Mouse (Mus musculus) heart, adult 2 months (tissue): ENCODE measurements around the gene St7l. TPM values are rescaled to one million over a fixed set of nuclear protein-coding genes. Genes with fewer than 3 reads are reported as not detected.

ENCODE experiments used
- DNase-seq, 2 experiments: peaks; one replicate each; pipeline ENCODE4 v3.0.0; 2021
- H3K27ac ChIP-seq: fragments of 200-600 bp; 2 replicates; pipeline ENCODE4 v1.8.1; 2022
- H3K27me3 ChIP-seq: fragments of 200-500 bp; 2 replicates; pipeline ENCODE4 v1.6.1; 2012; ENCODE audit warnings: mild to moderate bottlenecking, low read length, inconsistent platforms, mixed read lengths; ENCODE audit not compliant: control insufficient read depth, insufficient read depth
- H3K36me3 ChIP-seq: fragments of 200-500 bp; 2 replicates; pipeline ENCODE4 v1.6.1; 2012; ENCODE audit warnings: low read length, inconsistent platforms; ENCODE audit not compliant: control insufficient read depth, insufficient read depth
- H3K4me1 ChIP-seq: fragments of 200-500 bp; 2 replicates; pipeline ENCODE4 v1.6.1; 2011; ENCODE audit warnings: low read length; ENCODE audit not compliant: control insufficient read depth, insufficient read depth
- H3K4me3 ChIP-seq: fragments of 200-600 bp; 2 replicates; pipeline ENCODE4 v1.8.1; 2022
- H3K79me2 ChIP-seq: fragments of 200-500 bp; replicated peaks from 2 replicates; pipeline ENCODE4 v1.6.1; 2012; ENCODE audit warnings: mild to moderate bottlenecking, inconsistent platforms, low read length, moderate library complexity, mixed read lengths; ENCODE audit not compliant: control insufficient read depth, insufficient read depth
- H3K9ac ChIP-seq: fragments of 200-500 bp; 2 replicates; pipeline ENCODE4 v1.6.1; 2012; ENCODE audit warnings: low read depth, mild to moderate bottlenecking, control low read depth, inconsistent platforms, low read length, mixed read lengths
- CTCF ChIP-seq: fragments of 200-600 bp; IDR thresholded peaks from 2 replicates; pipeline ENCODE4 v1.8.1; 2022; ENCODE audit warnings: antibody characterized with exemption, mild to moderate bottlenecking, moderate library complexity
- EP300 ChIP-seq: fragments of 200-500 bp; IDR thresholded peaks from 2 replicates; pipeline ENCODE4 v1.6.1; 2011; ENCODE audit warnings: low read depth, low read length, control low read depth; ENCODE audit not compliant: insufficient read depth
- POLR2A ChIP-seq: fragments of 200-500 bp; IDR thresholded peaks from 2 replicates; pipeline ENCODE4 v1.6.1; 2011; ENCODE audit warnings: mild to moderate bottlenecking, low read depth, low read length, control low read depth; ENCODE audit not compliant: insufficient read depth
- WGBS: fragments of 180-500 bp; shearing (Covaris S2); methylation state at CpG from one replicate; pipeline ENCODE4 v1.1.7; 2018; 5-methylcytosine and 5-hydroxymethylcytosine counted together
- intact Hi-C: fragments of 180-260 bp; cut with DNase I; formaldehyde crosslinking; loops from one replicate; pipeline ENCODE4 v1.15.1; 2025
- polyA plus RNA-seq: library from polyadenylated mRNA; depleted of rRNA; stranded (reverse); fragments of >200 nt; gene quantifications from 2 replicates; pipeline ENCODE4 v1.2.3, GENCODE M21; 2012
- total RNA-seq, 2 experiments: library from RNA; stranded (reverse); gene quantifications; 2 replicates each; pipeline ENCODE4 v1.2.3; 2021

Gene St7l
- total and polyA plus RNA-seq, 3 experiments: 3.7 to 19.3 (median 16.7) TPM

DNA sequence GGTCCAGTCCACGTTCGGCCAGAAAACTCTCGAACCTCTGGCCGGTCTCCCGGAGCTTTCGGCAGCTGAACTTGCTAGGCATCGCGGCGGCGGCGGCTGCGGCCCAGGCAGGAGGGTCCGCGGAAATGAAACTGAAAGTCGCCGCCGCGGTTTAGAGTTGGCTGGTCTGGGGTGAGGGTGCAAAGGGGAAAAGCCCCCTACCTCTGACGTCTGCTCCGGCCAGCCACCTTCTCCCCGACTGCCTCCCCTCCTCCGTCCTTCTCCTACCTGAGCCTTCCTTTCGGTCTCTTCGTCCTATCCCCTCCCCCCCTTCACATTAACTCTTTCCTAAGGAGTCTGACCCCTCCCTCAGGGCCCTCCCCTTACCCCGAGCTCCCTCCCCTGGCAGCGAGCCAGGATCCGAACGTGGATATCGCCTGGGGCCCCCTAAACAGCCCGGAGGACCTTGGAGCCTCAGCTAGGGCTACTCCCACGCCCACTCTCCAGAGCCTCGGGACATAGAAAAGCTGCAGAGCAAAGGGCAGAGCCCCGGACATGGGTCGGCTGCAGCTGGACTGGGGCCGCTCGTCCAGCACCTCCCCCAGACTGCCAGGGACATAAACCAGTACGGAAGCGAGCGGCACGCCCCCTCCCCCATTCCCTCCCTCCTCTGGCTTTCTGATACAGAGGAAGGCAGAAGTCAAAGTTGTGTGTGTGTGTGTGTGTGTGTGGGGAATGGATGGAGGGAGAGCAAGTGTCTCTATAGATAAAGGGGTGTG is 45.6 kb upstream of the St7l start, which contains the start of gene Mov10:
Gene Mov10 (minus strand): TSS at position 573 of the 758 bp plus-strand sequence.
- Histone ChIP-seq H3K27me3 (no peaks in the 10 kb centered on the region), H3K79me2 (no peaks in the 10 kb centered on the region; the same call in 1 of the 2 replicates), H3K27ac (peak within 1 kb of the TSS; percentile 89), H3K9ac (peak within 1 kb of the TSS; percentile 94), H3K36me3 (peaks cover 11% of the 10 kb centered on the region), H3K4me3 (peak within 1 kb of the TSS; percentile 94), H3K4me1 (peaks cover 1% of the 10 kb centered on the region)
- intact Hi-C loops: loop anchor here (1.0 to 2.0 kb wide), 3 partner anchors 23 to 46 kb away; partner anchors contain the start of genes Capza1, Rhoc and St7l
- under 1% methylated on average over 40 of the region's 40 CpGs for WGBS
- TF ChIP-seq POLR2A (peak; percentile 27; the same call in 1 of the 2 replicates), CTCF (no peak; the same call in 1 of the 2 replicates)
- peak; percentile 74 to 80 for DNase-seq

DNA sequence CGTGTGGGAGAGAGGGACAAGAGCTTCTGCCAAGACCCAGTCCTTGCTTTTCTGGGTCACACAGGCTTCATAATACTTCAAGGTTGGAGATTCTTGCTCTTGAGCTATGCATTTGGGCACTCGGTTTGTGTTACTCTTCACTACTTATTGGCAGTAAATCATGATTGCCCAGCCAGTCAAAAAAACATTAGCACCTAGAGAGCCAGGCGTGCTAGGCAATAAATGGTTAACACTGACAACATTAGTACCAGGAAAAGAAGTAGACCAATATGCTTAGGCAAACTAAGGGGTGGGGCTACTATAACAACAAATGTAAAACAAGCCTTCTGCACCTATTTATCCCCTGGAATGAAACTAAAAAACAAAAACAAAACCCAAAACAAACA is 45.1 kb upstream of the St7l start:
- no peak for DNase-seq
- Histone ChIP-seq H3K27ac (peak overlapping the region; percentile 89), H3K4me1 (peaks cover 1% of the 10 kb centered on the region), H3K79me2 (no peaks in the 10 kb centered on the region; the same call in 1 of the 2 replicates), H3K9ac (peak overlapping the region; percentile 94), H3K27me3 (no peaks in the 10 kb centered on the region), H3K36me3 (peaks cover 11% of the 10 kb centered on the region), H3K4me3 (peak overlapping the region; percentile 94)
- intact Hi-C loops: loop anchor here (1.0 kb wide), 2 partner anchors 30 to 46 kb away; partner anchors contain the start of genes Capza1, Rhoc and St7l
- 1% methylated on average over 3 of the region's 3 CpGs for WGBS
- TF ChIP-seq POLR2A (no peak), EP300 (no peak), CTCF (no peak)

DNA sequence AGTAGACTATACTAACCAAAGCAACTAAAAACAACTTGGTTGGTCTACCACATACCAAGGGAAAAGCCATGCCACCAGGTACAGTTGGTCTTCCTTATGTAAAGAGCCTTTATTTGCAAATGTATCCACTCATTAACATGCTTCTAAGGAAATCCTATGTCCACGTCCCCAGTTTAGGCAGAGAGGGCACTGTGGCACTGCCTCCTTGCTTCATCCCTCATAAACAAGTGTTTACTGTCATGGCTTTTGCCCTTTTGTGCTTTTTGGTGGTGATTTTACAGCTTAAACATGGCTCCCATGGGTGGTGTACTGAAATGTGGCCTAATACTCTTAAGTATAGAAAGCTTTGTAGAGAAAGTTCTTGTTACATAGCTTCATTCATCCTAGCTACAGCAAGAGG is 43.4 kb upstream of the St7l start:
- Histone ChIP-seq H3K27me3 (no peaks in the 10 kb centered on the region), H3K79me2 (no peaks in the 10 kb centered on the region; the same call in 1 of the 2 replicates), H3K4me1 (peaks cover 1% of the 10 kb centered on the region), H3K9ac (no peak overlapping the region), H3K4me3 (no peak overlapping the region), H3K36me3 (peaks cover 11% of the 10 kb centered on the region), H3K27ac (no peak overlapping the region)
- TF ChIP-seq POLR2A (no peak), EP300 (no peak), CTCF (no peak)
- WGBS: 47% methylated on average over 1 of the region's 1 CpGs
- DNase-seq: no peak
- intact Hi-C loops: no loop called here

GRCm38 (mm10) chr3:104822413-104822812 is 41.4 kb upstream of the St7l start:
- peaks cover 8% of the 10 kb centered on the region for H3K36me3 ChIP-seq
- no peaks in the 10 kb centered on the region for H3K27me3 ChIP-seq
- no peak for DNase-seq
- TF ChIP-seq POLR2A (no peak), CTCF (no peak), EP300 (no peak)
- no peaks in the 10 kb centered on the region for H3K79me2 ChIP-seq
- WGBS: 88% methylated on average over 3 of the region's 3 CpGs
- no peak overlapping the region for H3K27ac ChIP-seq
- intact Hi-C loops: no loop called here
- peaks cover 1% of the 10 kb centered on the region for H3K4me1 ChIP-seq
- H3K4me3 ChIP-seq: no peak overlapping the region
- no peak overlapping the region for H3K9ac ChIP-seq

DNA sequence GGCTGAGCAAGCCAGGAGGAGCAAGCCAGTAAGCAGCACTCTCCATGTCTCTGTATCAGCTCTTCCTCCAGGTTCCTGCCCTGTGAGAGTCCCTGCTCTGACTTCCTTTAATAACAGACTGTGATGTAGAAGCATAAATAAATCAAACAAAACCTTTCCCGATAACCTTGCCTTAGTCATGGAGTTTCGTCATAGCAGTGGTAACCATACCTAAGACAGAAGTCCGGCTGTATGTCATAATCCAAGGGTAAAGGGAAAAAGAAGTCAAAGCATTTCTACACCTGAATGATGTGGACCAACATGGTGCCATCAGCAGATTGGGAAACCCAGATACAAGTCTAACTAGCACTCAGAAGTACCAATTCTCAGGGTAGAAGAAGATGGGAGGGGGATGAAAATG is 28.0 kb upstream of the St7l start:
- 93% methylated on average over 3 of the region's 3 CpGs for WGBS

DNA sequence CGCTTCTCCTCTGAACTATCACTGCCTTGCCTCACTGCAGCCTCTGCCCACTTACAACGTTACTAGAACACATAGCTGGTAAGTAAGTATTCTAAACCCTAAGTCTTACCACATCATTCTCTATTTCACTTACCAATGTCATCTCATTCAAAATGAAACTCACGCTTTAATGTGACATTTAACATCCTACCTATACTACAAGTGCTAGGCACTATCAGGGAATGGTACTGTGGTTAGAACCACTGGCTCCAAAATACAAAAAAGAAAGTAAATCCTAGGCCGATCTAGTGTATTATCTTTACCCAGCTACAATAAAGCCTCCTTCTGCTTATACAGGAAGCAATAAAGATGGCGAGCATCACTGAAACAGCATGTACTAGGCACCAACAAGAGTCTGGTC is 22.8 kb upstream of the St7l start:
- H3K27me3 ChIP-seq: no peaks in the 10 kb centered on the region
- no peaks in the 10 kb centered on the region; the same call in 1 of the 2 replicates for H3K36me3 ChIP-seq
- no peaks in the 10 kb centered on the region for H3K4me1 ChIP-seq
- H3K27ac ChIP-seq: no peak overlapping the region
- intact Hi-C loops: no loop called here
- no peaks in the 10 kb centered on the region; the same call in 1 of the 2 replicates for H3K79me2 ChIP-seq
- DNase-seq: no peak
- TF ChIP-seq POLR2A: no peak
- TF ChIP-seq EP300: no peak
- no peak for TF ChIP-seq CTCF
- H3K4me3 ChIP-seq: no peak overlapping the region
- no peak overlapping the region for H3K9ac ChIP-seq
- 92% methylated on average over 5 of the region's 5 CpGs for WGBS

More for the DNA sequence above, 28.0 kb upstream of the St7l start:
- Histone ChIP-seq H3K27ac (no peak overlapping the region), H3K4me3 (no peak overlapping the region), H3K36me3 (peaks cover 3% of the 10 kb centered on the region), H3K9ac (no peak overlapping the region), H3K4me1 (no peaks in the 10 kb centered on the region; the same call in 1 of the 2 replicates), H3K79me2 (no peaks in the 10 kb centered on the region), H3K27me3 (no peaks in the 10 kb centered on the region)
- intact Hi-C loops: no loop called here
- TF ChIP-seq POLR2A: no peak
- no peak for TF ChIP-seq EP300
- no peak for TF ChIP-seq CTCF
- no peak for DNase-seq
